Mouse (Mus musculus) forebrain, embryonic 15.5 days (tissue): ENCODE results near the gene Tas2r139. TPM values are rescaled to one million over a fixed set of nuclear protein-coding genes. Genes with fewer than 3 reads are reported as not detected.
"Not testable (repeated sequence)": the region's sequence is repeated elsewhere in the genome, so short reads cannot be mapped to it uniquely, and the experiment has no call there.

Experiments used
- ATAC-seq: fragments of 200-750 bp; cut with Nextera tagmentation; replicated peaks from 2 replicates; pipeline ENCODE4 v1.8.0; 2017; ENCODE audit warnings: mild to moderate bottlenecking, moderate TSS enrichment, moderate library complexity
- H3K27ac ChIP-seq: fragments of 300-500 bp; sonication (generic); replicated peaks from 2 replicates; pipeline ENCODE4 v1.5.1; 2015; ENCODE audit warnings: mild to moderate bottlenecking, inconsistent platforms
- H3K27me3 ChIP-seq: fragments of 300-500 bp; sonication (generic); 2 replicates; pipeline ENCODE4 v1.6.1; 2015; ENCODE audit warnings: inconsistent platforms
- H3K36me3 ChIP-seq: fragments of 300-500 bp; sonication (generic); 2 replicates; pipeline ENCODE4 v1.6.1; 2015; ENCODE audit warnings: mild to moderate bottlenecking, inconsistent platforms
- H3K4me1 ChIP-seq: fragments of 300-500 bp; sonication (generic); 2 replicates; pipeline ENCODE4 v1.6.1; 2015; ENCODE audit warnings: inconsistent platforms
- H3K4me2 ChIP-seq: fragments of 300-500 bp; sonication (generic); replicated peaks from 2 replicates; pipeline ENCODE4 v1.6.1; 2015; ENCODE audit warnings: mild to moderate bottlenecking, inconsistent platforms
- H3K4me3 ChIP-seq: fragments of 300-500 bp; sonication (generic); 2 replicates; pipeline ENCODE4 v1.5.1; 2015; ENCODE audit warnings: mild to moderate bottlenecking, inconsistent platforms
- H3K9ac ChIP-seq: fragments of 300-500 bp; sonication (generic); replicated peaks from 2 replicates; pipeline ENCODE4 v1.6.1; 2015; ENCODE audit warnings: mild to moderate bottlenecking, inconsistent platforms
- H3K9me3 ChIP-seq: fragments of 300-500 bp; sonication (generic); 2 replicates; pipeline ENCODE4 v1.6.1; 2016; ENCODE audit warnings: inconsistent platforms
- WGBS: fragments of 180-500 bp; shearing (Covaris S2); methylation state at CpG from one replicate; pipeline ENCODE4 v1.1.7; 2015; ENCODE audit warnings: mixed read lengths; 5-methylcytosine and 5-hydroxymethylcytosine counted together
- polyA plus RNA-seq: library from polyadenylated mRNA; unstranded; fragments of >200 nt; fragmentation: Nextera tagmentation; extraction: Ambion mirVana; gene quantifications from 2 replicates; pipeline ENCODE4 v1.2.1, GENCODE M21; 2015

Gene Tas2r139
- polyA plus RNA-seq: not detected in 2 replicates

- Histone ChIP-seq H3K27ac (no peak within 1 kb of the TSS), H3K9ac (no peak within 1 kb of the TSS), H3K27me3 (no peaks in the 10 kb centered on the region), H3K9me3 (no peaks in the 10 kb centered on the region), H3K4me3 (no peak within 1 kb of the TSS), H3K4me2 (no peak within 1 kb of the TSS), H3K4me1 (no peaks in the 10 kb centered on the region), H3K36me3 (no peaks in the 10 kb centered on the region)
- ATAC-seq: no peak
- WGBS: 79% methylated on average over 3 of the region's 3 CpGs
Measured at GRCm38 (mm10) chr6:42140636-42141035, at the start of gene Tas2r139. Tas2r139 (plus strand) TSS chr6:42140936.

GRCm38 (mm10) chr6:42151115-42151514, 10.4 kb downstream of the Tas2r139 start:
- not testable (repeated sequence) for H3K9me3 ChIP-seq, ATAC-seq, H3K4me2 ChIP-seq, H3K4me3 ChIP-seq, H3K27me3 ChIP-seq, H3K4me1 ChIP-seq, H3K27ac ChIP-seq, H3K9ac ChIP-seq, H3K36me3 ChIP-seq
- 85% methylated on average over 15 of the region's 15 CpGs for WGBS

- Histone ChIP-seq H3K36me3 (no peaks in the 10 kb centered on the region), H3K4me3 (no peak overlapping the region), H3K4me2 (no peak overlapping the region), H3K9ac (no peak overlapping the region), H3K4me1 (no peaks in the 10 kb centered on the region), H3K27ac (no peak overlapping the region), H3K9me3 (no peaks in the 10 kb centered on the region), H3K27me3 (no peaks in the 10 kb centered on the region)
- no peak for ATAC-seq
- 75% methylated on average over 1 of the region's 1 CpGs for WGBS
Measured at GRCm38 (mm10) chr6:42182462-42182861, 41.7 kb downstream of the Tas2r139 start.

- no peak overlapping the region for H3K4me2 ChIP-seq
- H3K27ac ChIP-seq: no peak overlapping the region
Measured at GRCm38 (mm10) chr6:42186230-42186629, 45.5 kb downstream of the Tas2r139 start.

More at GRCm38 (mm10) chr6:42186230-42186629, 45.5 kb downstream of the Tas2r139 start:
- WGBS: 63% methylated on average over 3 of the region's 3 CpGs
- ATAC-seq: no peak
- H3K9ac ChIP-seq: no peak overlapping the region
- no peaks in the 10 kb centered on the region for H3K27me3 ChIP-seq
- no peaks in the 10 kb centered on the region for H3K9me3 ChIP-seq
- no peaks in the 10 kb centered on the region for H3K4me1 ChIP-seq
- no peaks in the 10 kb centered on the region for H3K36me3 ChIP-seq
- no peak overlapping the region for H3K4me3 ChIP-seq

Other genes starting within 250 kb of the Tas2r139 start
- not detected in 2 replicates for gene Sval1, start 189.3 kb upstream of the Tas2r139 start, polyA plus RNA-seq
- not detected in 2 replicates for gene Sval3, start 172.8 kb upstream of the Tas2r139 start, polyA plus RNA-seq
- not detected in 2 replicates for gene Sva, start 102.5 kb upstream of the Tas2r139 start, polyA plus RNA-seq
- not detected in 2 replicates for gene Tas2r144, start 74.4 kb downstream of the Tas2r139 start, polyA plus RNA-seq
- gene Gstk1, start 105.0 kb downstream of the Tas2r139 start, polyA plus RNA-seq: 10.7 and 12.0 TPM in 2 replicates
- 0.22 and 0.24 TPM in 2 replicates for gene Tmem139, start 121.0 kb downstream of the Tas2r139 start, polyA plus RNA-seq
- 61.4 and 62.7 TPM in 2 replicates for gene Casp2, start 124.0 kb downstream of the Tas2r139 start, polyA plus RNA-seq
- gene Clcn1, start 145.7 kb downstream of the Tas2r139 start, polyA plus RNA-seq: 2.2 and 2.3 TPM in 2 replicates
- 5.4 and 6.2 TPM in 2 replicates for gene Fam131b, start 183.7 kb downstream of the Tas2r139 start, polyA plus RNA-seq
- 33.1 and 37.6 TPM in 2 replicates for gene Zyx, start 208.7 kb downstream of the Tas2r139 start, polyA plus RNA-seq
- gene Epha1, start 232.3 kb downstream of the Tas2r139 start, polyA plus RNA-seq: 0.14 and 0.20 TPM in 2 replicates